Mouse (Mus musculus): ENCODE results near the gene Agpat2.
A peak's percentile ranks its signal among the peaks of the same experiment; 100 is the strongest.

Gene Agpat2

DNA sequence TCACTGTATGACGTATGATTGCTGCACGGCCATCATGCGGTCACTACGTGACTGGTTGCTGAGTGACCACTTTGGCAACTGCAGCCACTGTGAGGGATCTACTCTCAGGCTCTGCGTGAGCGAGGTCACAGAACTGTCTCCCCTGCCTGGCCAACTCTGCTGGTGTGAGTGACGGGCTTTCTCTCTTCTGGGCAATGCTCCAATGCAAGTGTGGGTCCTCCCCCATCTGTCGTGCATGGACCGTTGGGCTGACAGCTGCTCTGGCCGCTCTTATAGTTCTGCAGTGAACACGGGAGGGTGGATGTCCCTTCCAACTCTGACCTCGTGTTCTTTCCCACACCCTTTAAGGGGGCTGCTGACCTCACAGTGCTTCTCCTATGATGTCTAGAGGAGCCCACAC lies 30.8 kb downstream of the Agpat2 start:
- DNase-seq, result peak; percentile 29

DNA sequence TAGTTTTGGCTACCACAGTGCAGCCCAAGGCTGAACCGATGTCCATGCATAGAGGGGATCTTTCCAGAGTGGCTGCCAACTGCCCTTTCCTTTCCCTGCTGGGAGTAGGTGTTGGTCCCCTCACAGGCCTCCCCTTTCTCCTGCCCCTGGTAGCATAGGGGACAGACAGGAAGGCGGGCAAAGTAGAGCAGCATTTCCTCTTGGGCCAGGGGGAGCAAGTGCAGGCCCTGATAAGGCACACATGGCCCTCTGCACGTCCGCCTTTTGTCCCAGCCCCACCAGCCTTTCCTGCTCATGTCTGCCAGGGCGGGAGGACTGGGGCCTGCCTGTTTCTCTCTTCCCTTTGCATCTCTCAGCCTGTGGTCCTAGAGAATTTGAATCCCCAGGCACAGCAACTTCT lies 32.4 kb downstream of the Agpat2 start:
- DNase-seq, result peak; percentile 75

DNA sequence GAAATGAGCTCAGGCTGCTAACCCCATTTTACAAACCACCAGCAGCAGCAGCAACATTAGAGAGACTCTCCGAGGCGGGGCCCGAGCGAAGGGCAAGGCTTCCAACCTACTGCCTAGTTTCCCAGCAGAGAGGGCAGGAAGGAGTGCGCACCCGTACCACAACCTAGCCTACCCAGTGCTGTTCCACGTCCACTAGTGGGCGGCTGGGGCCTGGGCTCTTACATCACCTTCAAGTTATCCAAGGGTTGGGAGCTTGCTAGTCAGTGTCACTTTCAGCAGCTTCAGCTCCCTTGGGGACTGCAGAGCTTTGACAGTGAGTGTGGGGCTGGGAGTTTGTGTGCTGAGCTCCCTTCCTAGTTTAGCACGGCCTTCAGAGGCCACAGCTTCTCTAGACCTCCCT lies 32.8 kb downstream of the Agpat2 start:
- no peak for DNase-seq

DNA sequence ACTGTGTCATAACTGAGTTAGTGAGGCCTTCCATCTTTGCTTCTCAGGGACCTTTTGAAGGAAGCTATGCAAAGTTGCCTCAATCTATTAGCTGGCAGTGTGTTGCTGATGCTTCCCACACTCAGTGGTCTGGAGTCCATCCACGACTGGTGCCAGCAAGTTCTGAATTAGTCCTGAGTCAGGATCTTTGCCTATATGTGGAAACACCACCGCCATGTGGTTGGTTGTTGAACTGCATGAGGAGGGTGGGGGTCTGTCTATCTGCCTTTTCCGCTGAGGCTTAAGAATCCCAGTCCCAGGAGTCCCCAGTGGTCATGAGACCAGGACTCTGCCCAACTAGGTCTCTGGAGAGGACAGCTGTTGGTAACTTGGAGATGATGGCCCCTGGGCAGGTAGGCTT lies 34.2 kb downstream of the Agpat2 start:
- DNase-seq, result peak; percentile 52

DNA sequence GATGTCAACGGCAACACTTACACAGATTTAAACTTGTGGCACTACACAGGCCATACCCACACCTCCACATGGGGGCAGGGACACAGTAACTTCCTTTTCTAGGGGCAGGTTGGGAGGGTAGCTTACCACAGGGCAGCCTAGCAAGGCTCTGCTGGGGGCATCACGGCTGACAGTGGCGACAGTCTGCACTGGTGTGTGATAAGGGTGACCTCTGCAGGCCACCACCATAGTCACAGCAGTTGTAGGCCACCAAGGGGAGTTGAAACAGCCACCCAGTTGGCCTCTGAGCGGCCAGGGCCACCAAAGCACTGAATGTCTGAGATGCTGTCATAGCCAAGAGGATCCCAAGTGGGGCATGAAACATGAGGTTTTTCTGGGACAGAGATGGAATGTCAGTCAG lies 38.0 kb downstream of the Agpat2 start:
- peak; percentile 56 for DNase-seq

DNA sequence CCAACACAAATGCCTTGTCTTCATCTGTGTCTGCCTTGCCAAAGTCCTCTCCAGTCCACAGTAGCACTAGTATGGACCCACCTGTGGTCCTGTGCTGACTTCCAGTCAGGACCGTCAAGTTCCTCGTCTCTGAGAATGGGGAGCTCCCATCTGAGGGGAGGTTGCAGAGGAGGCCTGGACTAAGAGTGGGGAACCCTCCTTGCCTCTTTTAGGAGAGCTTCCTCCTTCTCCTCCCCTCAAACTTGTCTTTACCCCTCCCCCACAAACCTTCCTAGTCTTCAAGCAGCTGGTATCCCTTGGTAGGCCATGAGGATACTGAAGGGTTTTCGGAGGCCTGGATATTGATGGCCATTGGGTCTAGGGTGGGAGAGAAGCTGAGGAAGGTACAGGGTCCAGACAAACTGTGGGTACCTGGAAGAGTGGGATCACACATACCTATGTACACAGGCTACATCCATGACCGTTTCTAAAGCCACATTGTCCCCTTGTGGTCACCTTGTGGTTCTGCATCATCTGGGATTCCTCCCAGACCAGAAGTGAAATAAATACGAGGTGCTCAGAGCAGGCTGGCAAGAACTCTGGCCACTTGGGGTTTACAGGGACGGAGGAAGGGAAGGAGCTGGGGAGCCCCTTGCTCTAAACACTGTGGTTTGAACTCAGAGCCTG lies 42.7 kb downstream of the Agpat2 start:
- DNase-seq, result no peak

DNA sequence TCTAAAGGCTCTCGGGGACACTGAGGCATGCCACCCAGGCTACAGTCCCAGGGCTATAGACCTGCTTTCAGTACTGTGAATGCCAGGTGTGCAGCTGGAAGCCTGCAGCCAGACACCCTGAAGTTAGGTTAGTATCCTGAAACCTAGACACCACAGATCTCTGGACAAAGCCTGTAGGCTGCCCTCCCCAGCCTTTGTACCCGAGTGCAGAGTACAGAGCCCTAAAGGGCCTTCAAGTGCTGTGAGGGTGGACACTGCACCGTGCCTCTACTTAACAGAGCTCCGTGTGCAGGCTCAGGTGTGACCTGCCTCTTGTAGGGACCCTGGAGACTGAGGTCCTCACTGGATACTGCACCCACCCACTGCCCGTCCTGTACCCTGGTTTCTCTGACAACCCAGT lies 43.7 kb downstream of the Agpat2 start:
- no peak for DNase-seq

DNA sequence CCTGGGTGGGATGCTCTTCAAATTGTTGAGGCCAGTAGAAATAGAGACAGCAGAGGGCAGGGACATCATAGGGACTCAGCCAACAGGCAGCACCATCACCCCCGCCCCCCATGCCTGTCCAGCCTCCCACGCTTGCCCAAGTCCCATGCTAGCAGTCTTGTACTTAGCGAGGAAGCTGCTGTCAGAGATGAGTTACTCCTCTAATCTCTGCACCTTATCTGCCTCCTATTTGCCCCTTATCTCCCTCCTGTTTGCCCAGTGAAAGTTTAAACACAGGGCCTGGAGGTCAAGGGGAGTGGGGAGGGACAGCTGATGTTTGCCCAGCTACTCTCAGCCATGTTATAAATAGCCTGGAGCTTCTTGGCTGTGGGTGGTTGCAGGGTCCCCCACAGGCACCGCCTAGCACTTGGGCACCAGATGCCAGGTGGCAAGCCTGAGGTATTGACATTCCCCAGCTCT lies 47.7 kb downstream of the Agpat2 start:
- no peak for DNase-seq

DNA sequence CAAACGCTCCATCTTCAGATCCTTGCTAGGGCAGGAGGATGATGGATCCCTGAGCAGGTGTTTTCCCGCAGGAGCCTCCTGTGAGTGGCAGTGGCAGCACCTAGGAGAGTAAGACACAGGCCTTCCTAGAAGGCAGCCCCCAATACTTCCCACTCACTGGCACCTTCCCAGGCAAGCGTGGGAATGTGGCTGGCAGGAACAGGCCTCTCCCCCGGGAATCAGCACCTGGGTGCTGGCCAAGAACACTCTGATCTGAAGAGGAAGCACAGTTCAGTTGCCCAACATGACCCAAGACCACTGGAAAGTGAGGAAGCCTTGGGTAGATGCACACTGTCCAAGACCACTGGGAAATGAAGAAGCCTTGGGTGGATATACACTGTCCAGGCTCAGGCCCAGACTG lies 49.1 kb downstream of the Agpat2 start:
- no peak for DNase-seq

DNA sequence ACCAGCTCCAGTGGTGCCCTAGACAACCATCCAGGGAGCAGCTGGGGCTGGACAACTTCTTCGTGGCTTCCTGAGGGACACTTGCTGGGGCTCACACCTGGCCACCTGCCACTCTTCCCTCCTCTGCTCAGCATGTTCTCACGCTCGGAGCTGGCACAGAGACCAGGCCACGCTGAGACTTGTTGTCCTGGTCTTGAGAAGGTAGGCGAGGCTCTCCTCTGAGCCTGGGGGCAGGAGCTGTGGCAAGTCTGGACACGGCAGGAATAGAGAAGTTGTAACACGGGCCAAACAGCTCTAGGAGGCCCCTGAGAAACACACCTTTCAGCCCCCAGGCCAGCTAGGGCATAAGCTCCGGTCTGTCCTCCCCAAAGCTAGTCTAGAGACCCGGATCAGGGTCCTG lies 50.3 kb downstream of the Agpat2 start:
- DNase-seq, result no peak

DNA sequence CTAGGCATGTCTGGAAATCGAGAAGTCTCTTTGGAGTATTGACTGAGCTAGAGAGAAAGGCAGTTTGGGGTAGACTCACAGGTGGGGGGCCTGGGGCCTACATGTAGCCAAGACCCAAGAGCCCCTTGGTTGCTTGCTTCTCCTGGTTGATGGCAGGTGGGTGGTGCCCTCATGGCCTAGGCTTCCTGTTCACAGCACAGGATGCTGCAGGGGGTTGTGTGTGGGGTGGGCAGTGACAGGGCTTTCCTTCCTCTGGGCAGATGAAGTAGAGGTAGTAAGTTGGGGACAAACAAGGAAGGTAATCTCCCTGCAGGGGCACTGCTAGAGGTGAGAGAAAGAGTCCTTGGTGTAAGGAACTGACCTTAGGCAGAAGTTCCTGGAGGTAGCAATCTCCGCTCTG lies 52.2 kb downstream of the Agpat2 start:
- DNase-seq, result no peak

DNA sequence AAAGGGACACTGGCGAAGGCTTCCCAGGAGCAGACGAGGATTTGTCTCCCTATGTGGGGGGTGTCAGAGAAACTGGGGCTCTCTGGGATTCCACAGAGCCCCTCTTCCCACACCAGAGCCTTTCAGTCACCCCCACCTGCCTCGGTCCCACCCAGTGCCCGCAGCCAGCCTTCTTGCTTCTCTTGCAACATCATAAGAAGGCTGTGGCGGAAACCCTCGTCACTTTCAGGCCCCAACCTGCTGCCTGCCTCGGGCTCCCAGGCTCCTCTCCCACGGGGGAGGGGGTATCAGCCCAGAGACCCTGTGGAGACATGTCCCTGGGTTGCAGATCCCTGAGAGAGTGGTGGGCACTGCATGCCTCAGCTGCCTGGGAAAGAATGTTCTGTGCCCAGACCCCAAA lies 52.8 kb downstream of the Agpat2 start:
- no peak for DNase-seq

DNA sequence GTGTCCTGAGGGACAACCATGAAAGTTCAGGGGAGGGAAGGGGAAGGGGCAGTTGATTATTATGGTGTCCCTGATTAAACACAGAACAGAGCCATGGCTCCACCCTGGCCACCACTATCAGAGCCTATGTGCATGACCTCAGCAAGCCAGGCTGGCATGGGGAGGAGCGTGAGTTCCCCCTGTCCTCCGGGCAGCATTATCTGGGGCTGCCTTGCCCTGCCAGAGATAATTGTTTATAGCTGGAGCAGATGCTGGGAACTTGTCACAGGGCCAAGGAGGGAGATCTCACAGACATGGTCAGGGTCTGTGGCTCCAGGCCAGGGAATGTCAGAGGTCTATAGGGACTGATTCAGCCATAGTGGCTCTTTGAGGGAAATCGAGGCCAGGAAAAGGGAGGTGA lies 53.4 kb downstream of the Agpat2 start:
- DNase-seq, result no peak

DNA sequence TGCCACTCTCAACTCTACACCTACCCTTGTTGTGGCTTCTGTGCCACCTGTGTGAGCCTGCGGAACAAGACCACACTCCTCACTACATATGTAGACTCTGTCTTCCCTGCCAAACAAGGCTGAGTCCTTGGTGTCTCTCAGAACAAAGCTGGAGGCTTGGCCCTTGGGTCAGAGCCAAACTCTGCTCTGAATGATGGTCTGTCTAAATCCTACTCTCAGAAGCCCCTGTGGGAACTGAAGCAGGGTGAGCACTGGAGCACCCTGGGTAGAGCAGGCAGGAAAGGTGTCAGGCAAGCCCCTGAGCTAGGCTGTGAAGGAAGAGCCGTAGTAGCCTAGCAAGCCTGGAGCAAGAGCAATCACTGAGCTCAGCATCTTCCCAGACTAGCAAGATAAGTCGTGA lies 54.0 kb downstream of the Agpat2 start:
- no peak for DNase-seq

DNA sequence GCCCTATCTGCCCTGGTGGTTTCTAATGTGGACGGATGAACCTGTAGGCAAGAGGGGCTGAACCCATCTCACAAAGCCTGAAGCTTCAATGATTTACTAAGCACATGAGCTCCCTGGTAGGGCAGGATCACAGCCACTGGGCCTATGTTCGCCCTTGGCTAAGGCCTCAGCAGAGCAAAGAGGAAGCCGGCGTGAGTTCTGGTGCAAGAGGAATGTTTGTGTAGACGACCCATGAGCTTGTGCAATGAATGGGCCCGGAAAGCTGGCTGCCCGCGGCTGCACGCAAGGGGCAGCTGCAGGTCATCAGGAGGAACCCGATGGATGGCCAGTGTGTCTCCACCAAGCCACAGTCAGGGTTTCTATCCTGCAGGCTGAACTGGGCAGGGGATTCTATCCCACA lies 54.4 kb downstream of the Agpat2 start:
- peak; percentile 52 for DNase-seq

DNA sequence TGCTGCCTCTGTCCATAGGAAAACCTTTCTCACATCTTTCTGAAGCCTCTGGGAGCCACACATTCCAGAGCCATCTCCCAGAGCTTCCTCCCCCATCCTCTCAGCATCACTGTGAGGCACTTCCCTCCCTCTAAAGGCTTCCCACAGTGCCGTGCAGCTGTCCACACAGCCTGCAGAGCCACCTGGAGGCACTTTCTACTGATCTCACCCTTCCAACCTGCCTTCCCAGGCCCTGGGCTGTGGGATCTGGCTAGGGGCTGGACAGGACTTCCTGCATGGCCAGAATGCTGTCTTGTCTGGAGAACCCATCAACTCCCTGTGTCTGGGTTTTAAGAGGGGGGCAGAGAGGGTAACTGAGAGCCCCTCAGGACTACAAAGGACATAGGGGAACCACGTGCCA lies 56.7 kb downstream of the Agpat2 start:
- DNase-seq, result peak; percentile 31

DNA sequence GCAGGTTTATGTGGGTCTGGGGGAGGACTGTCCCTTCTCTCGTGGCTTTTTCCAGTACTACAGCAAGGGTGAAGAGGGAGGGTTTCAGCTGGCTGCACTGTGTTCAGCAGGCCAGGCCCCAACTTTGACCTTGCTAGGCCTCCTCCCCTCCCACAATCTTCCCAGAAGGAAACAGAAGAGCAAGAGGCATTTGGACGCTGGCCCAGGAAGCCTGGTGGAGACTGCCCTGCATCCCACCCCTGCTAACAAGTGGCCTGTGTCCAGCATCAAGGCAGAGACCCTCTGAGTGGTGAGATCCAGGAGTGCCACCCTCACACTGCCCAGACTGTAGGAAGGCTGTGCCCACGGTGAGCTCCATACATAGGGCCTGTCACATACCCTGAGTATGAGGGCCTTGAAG lies 60.0 kb downstream of the Agpat2 start:
- no peak for DNase-seq

DNA sequence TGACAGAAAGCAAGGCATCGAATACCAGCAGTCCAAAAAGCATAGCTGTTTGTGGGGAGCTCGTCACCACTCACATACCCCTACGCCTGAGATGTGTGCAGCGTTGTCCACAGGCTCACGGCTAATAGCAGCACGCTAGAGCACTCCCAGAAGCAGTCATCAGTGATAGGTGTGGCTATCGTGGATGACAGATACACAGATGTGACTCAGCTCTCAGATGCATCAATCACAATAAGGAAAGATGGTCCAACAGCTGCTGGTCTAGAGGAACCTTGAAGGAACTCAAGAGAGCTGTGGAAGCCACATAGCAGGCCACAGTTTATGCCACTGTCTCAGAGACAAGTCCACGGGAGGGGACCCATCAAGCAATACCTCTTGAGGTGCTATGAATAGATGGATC lies 60.4 kb downstream of the Agpat2 start:
- no peak for DNase-seq

DNA sequence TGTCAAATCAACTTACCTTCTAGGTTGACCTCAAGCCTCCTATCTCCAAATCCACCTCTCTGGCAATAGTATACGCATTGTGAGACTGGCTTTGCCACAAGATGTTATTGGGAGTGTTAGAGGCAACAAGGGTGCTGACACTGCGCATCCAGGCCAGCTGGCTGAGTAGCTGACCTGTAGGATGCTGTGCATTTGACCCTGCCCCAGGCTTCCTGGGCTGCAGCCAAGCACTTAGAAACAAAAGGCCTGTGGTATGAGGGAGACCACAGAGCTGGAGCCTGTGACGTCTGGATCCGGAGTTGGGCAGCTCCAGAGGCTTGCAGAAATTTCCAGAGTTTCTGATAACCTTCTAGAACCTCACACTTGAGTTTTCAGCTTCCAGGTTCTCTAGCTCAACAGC lies 61.1 kb downstream of the Agpat2 start:
- peak; percentile 27 for DNase-seq
